Mouse (Mus musculus) retina, embryonic 14.5 days (tissue): ENCODE results near the gene Srgap2.

Experiments
- DNase-seq: peaks from one replicate; pipeline ENCODE4 v3.0.0-alpha.2; 2015; ENCODE audit warnings: low spot score

The Srgap2 gene

DNA sequence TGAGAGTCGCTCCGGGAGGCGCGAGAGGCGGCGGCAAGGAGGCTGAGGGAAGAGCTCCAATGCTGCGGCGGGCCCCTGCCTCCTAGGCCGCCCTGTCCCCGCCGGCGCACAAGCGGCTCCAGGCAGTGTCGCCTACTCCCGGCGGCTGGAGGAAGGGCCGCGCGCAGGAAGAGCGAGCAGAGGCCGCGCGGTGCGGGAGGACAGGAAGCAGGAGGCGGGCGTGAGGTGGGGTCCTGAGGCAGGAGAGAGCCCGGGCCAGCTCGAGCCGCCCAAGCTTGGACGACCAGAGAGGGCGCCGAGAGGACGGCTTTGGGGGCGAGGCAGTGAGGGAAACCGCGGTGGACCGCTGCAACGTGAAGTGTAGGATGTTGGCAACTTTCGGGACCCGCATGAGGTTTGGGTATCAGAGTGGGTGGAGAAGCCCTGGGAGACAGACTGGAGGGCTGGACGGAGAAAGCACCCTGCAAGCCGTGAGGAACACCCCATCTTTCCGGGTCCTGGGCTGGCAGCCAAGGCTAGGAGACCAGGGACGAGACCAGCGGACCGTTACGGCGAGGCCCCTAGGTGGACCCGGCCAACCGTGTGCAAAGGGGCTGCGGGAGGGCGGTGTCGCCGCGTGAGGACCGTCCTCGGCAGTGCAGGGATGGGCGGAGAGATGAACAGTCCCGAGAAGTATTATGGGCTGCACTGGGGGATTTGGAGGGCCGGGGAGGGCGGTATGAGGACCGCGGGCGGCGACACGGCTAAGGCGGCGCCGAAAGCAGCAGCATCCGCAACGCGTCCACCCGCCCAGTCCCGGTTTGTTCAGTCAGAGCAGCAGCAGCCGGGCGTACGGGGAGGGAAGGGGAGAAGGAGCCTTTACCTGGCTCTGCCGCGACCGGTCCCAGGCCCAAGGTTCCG, 531 bp downstream of the Srgap2 start:
- DNase-seq, result peak; percentile 66

DNA sequence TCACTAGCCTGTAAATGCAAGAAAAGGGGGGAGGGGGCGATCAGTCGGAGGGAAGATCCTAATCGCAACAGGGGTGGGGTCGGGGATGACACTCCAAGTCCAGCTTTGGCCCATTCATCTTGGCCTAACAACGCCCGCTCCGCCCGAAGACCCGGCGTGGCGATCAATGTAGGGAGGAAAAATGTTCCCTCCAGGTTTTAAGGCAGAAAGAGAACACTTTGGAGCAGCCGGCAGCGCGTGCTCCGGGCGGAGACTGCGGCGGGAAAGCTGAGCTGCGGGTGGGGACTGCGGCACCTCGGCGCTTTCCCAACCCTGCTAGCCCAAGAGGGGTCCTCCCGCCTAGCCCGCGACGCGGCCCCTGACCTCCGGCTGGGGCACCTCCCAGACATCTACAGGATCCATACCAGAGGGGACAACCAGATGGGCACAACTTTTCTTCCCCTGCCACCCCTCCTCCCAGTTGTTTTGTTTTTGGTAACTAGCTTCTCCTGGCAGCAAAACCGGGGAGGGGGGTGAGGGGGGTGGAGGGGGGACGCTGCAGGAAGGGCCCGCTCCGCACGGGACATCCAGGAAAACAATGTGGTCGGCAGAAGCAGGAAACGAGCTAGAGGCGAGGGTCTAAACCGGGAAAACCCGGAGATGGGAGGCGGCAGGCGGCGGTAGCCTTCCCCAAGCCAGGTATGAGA, 1.4 kb downstream of the Srgap2 start:
- DNase-seq, result peak; percentile 60

DNA sequence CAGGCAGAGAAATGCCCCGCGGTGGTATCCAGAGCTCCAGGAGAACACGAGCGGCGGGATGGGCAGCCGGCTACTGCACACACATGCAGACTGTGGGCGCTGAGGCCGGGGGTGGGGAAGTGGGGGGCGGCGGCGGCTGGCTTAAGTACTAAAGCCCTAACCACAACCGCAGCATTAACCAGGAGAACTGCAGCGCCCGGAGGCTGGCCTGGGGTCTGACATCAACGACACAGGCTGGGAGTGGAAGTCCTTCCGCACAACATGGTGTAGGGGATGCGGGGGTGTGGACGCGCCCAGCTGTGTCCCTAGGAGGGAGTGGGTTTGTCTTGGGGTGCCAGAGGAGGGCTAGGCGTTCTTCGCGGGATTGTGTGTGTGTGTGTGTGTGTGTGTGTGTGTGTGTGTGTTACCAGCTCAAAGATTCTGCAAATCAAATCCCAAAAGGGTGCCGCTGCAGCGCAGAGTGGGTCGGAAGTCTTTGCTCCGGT, 2.0 kb downstream of the Srgap2 start:
- DNase-seq, result peak; percentile 58

DNA sequence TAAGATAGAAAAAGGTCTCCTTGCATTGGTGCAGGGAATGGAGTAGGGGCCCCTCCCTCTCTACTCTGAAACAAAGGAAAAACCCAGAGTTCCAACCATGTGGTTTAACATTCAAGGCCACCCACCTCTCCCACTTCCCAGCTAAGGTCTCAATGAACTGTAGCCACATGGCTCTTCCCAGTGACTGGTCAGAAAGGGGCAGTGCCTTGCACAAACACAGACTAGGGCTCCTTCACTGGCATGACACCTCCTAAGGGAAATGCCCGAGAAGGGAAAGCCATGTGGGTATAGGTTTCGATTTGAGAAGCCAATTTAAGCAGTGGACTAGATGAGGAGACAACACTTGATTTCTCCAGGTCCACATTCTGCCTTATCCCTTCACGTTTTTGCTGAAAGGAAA, 3.4 kb downstream of the Srgap2 start:
- no peak for DNase-seq

DNA sequence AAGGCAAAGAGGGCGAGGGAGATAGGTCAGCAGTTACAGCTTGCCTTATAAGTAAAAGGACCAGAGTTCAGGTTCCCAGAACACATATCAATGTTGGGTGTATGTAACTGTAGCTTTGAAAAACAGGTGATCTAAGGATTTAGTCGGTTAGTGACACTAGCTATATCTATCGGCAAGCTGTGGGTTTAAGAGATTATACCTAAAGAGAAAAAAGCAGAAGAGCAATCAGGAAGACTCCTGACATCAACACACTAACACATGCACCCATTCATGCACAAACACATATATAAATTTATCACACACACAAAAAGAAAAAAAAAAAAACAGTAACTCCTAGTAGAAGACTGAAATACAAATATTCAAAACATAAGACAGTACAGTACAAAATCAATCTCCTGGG, 10.6 kb downstream of the Srgap2 start:
- no peak for DNase-seq

DNA sequence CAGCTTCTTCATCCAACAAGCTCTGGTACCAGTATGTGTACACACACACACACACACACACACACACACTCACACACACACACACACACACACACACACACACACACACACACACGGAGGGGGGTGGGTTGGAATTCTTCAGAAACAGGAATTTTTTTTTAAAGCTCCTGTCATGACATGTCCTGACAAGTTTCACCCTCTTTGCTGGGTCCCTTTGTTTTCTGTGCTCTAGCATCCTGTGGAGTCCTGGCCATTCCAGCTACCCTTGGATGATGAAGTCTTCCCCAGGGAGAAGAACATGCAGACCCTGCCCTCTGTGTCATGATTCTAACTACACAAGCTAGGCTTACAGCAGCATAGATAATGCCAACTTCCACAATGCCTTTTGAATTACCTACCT, 13.0 kb downstream of the Srgap2 start:
- no peak for DNase-seq

DNA sequence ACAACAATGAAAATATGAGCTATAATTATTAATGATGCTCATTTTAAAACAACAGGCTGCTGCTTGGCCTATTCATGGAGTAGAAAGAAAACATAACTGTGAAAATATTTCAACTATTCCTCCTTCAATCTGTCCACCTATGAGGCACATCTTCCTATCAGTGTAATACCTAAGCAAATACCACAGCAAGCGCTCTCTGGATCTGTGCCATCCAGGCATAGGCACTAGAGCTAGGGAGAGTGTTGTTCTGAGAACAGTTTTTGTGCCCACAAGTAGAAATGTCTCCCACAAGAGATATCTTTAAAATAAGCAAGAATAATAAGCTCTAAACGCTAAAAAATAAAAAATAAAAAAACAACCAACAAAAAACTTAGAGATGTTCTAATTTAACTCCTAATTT, 14.0 kb downstream of the Srgap2 start:
- no peak for DNase-seq

DNA sequence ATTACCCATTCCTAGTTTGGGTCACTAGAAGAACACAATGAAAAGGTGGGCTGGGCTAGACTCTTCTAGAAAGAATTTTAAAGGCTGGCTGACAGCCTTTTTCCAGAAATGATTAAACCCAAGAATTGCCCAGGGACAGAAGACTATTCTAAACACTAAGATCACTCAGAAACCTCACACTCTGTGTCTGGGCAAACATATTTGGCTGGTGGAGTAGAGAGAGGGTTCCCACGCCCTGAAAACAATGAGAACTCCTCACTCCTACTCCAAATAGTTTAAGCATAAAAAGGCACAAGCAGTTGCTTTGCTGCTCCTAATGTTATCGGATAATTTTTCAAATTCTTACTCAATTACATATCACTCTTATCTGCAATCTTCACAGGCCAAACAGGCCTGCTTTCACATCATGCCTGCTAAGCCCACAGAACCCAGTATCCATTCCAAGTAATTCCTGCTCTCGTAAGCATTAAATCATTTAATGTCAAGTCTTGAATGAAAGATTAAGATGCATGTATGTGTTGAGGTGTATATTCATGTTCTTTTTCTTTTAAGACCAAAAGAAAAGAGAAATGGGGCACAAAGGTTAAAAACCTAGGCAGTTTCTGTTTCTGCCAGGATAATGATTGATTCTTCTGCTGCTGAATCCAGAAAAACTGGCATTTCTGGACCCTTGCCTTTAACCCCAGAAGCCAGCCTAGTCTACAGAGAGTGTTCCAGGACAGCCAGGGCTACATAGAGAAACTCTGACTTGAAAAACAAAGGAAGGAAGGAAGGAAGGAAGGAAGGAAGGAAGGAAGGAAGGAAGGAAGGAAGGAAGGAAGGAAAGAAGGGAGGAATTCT, 15.3 kb downstream of the Srgap2 start:
- DNase-seq, result no peak

DNA sequence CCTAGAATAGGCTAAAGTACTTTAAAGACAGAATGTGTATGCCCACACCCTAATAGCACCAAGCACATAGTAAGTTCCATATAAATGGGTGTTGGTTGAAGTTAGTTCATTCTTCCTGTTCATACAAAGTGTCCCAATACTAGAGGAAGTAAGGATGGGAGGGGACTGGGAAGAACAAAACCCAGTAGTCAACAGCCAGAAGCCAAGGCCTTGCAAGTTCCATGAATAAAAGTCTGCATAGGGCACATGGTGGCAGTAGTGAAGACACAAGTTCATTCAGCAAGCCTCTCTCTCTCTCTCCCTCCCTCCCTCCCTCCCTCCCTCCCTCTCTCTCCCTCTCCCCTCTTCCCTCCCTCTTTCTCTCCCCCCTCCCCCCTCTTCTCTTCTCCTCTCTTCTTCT, 16.0 kb downstream of the Srgap2 start:
- DNase-seq, result no peak

DNA sequence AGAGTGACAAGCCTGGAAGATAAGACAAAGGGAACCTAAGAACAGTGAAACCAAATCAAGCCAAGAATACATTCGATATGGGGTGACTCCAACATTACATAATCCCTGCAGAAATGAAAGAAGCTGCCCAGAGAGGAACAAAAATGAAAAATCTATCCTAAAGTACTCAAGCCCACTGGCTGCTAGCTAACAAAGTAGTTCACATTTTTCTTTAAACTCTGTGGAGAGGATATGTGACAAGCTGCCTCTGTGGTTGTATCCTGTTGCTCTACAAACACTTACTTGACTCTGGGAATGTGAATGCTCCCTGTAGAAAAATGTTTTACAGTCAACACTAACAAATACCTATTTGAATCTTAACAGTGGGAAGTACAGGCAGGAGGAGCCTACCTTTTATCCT, 25.5 kb downstream of the Srgap2 start:
- no peak for DNase-seq

DNA sequence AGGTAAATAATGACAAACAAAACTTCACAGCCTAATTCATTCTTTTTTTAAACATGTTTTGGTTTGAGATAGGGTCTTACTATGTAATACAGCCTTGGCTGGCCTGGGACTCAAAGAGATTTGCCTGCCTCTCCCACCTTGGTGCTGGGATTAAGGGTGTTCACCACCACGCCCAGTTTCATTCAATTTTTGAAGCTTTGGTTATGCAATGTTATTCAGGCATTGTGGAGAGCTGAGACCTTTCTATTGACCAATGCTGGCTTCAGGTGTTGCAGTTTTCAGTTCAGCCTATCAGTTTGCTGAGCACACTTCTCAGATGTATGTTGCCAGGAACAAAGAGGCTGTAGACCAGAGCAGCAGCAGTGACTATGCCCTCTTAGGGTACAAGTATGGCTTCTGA, 28.9 kb downstream of the Srgap2 start:
- DNase-seq, result no peak

DNA sequence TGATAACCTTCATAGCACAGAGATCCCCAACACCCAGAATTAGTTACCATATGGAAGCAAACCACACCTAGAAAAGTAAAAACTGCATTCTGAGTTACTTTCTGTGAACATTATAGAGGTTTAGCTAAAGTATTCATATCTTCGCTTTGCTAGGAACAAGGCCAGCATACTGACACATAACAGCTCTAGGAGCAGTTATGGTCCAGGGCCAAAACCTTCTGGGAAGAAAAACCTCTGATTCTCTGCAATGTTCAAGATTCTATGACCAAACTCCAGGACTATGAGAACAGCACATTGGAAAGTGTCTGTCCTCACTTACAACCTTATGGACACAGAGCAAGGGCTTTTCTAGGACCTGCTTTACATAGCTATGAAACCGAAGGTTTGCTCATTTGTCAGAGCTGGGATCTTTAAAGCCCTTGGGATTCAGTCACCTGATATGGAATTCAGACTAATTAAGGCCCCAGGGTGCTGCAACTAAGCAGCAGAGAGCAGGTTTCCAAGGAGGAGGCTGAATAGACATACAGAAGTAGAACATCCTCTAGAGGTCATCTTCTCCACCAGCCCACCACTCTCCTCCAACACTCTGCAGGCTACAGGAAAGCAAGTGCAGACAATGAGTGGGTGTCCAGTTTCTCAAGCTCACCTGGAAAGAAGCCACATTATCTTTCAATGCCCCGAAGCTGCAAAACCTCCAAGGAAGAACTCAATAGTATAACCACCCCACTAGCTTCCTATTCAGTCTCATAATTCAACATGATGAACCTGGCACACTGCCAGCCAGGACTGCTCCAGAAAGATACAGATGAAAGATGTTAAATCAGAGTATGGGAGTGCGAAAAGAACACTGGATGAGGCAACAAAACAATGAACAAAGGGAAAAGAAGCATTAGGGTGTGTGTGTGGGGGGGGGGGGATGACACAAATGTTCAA, 32.9 kb downstream of the Srgap2 start:
- no peak for DNase-seq

DNA sequence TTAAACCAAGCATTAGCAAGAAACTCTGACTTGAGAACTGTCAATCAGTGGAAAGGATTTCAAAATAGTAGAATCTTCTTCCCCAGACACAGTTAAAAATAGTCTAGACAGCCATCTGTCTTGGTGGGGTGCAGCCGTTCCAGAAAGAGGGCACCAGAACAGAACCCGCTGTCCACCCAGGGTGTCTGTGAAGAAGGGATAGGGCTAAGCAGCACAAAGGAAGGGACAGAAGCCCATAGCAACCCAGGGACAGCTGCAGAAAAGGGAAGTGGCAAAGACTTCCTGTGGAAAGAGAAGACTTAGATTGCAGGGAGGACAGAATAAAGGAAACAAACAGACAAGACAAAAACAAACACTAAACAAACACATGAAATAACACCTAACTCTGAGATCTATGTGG, 34.8 kb downstream of the Srgap2 start:
- no peak for DNase-seq

DNA sequence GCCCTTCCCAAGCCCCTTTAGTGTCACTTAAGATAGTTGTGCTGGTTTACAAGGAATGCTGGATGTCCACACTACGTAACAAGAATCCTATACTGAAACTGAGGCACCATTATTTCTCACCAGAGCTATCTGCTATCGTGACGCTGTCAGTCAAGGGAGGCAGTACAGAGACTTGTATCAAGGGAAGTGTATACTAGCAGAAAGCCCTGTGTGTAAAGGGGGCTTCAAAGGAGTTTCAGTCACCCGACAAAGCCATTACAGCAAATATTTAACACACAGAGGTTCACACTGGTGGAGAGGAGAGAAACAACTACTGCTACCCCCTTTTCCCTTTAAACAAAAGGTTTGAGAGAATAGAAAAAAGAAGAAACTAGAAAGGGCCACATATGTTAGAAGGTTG, 35.6 kb downstream of the Srgap2 start:
- peak; percentile 8 for DNase-seq

DNA sequence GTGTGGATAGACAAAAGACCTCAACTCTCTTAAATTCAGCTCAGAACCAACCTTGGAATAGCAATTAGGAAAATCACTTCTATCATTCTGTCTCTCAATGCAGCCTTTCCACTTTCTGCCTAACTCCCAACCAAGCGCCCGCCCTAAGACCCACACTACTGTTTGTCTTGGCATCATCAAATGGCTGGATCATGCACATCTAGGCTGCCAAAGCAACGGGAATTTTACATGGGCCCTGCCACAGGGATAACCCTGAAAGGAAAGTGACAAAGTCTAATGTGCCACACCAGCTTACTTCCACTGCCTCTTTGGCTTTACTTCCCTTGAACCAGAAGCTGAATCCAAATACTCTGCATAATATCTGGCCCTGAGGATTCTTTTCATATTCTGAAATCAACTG, 37.8 kb downstream of the Srgap2 start:
- DNase-seq, result no peak

DNA sequence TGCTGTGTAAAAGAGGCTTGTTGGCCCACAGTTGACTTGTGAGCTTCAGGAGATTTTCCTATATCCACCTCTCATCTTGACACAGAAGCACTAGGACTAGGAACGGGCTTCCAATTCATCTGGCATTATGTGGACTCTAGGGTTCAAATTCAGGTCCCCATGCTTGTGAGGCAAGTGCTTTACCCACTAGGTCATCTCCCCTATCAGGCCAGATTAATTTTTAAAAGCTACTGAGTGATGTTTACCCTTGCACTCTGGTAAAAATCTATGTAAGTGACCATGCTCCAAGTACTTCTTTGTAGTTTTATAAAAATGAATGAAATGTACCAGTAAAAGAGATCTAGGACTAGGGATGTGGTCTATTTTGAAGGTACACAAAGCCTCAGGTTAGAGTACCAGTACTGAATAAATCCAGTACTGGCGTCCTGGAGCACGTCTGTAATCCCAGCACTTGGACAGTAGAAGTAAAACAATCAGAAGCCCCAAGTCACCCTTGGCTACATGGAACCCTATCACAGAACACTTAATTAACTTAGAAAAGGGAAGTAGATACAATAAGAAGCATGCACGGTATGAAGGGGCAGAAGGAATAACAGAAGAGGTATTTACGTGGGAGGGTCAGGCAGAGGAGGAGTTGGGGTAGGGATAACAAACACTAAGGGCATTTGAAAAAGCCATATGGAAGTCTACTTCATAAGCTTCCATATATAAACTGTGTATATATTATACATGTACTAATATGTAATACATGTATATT, 40.9 kb downstream of the Srgap2 start:
- DNase-seq, result no peak

DNA sequence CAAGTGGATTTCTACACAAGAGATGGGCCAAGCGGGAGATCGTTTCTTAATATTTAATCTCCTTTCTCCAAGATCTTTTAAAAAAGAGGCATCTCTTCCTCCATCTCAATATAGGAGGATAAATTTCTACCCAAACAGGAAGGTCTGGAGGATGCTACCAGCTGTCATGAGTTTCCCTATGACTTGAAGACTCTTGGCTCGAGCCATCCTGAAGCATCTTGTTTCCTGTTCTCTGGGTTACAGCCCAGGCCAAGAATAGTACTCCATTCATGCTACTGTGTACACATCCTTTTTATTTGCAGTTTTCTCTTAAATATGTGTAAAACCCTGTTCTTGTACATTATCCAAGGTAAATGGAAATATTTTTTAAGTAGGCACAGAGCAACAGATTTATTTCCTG, 44.9 kb downstream of the Srgap2 start:
- DNase-seq, result no peak

DNA sequence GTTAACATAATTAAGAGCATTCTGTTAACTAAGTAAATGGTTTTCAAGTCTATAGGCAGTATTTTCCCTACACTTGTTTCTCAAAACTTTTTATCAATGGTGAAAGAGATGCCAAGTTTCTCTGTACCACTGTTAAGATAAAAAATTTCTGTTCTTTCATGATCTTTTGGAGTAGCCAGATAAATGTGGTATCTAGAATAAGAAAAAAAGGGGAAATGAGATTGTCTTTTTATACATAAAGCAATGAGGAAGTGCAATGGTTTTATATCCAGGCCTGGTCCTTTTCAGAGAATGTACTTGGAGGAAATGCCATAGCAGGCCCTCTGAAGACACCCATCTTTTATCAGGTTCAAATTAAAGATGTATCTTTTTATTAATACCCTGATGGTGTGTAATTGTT, 45.8 kb downstream of the Srgap2 start:
- no peak for DNase-seq

DNA sequence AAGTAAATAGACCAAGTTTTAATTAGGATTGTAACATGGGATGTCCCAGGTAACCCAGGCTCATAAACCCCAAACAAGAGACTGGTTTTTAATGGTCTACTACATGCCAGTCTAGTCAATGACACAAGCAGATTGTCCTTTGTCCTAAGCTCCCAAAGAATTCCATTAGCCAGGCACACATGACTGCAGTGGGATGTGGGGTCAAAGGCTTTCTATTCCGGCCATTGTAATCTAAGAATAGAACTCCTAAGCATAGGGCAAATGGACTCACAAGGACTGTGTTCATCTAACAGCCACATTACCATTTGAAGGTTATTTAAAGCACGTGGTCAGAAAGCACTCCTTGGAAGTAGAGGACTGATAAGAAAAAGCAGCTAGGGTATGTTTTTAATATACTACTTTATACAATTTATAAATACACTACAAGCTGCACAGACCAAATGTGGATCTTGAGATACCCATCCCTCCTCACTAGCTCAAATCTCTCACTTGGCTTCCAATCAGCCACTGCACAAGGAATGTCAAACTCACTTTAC, 48.3 kb downstream of the Srgap2 start:
- no peak for DNase-seq

DNA sequence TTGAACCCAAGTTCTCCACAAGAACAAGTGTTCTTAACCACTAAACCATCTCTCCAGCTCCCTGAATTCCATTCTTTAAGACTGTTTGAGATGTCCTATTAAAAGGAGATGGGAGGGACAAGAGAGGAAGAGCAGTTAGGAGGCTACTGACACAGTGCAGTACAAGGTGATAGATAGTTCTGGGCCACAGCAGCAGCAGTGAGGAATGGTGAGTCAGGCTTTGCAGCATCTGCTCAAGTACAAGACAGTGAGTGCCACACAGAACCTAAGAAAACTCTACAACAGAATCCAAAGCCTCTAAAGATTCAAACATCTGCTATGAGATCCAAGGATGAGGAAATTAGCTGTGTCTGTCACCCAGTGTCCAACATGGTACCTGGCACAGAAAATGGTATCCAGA, 51.8 kb downstream of the Srgap2 start:
- DNase-seq, result no peak
